Mouse (Mus musculus) cerebellum, postnatal 10 days (tissue): ENCODE results near the gene Gpr165.
A peak's percentile ranks its signal among the peaks of the same experiment; 100 is the strongest.

Experiments used
- DNase-seq, 2 experiments: peaks; one replicate each; pipeline ENCODE4 v3.0.0; 2021; ENCODE audit warnings: mixed read lengths in 2 of 2

The Gpr165 gene

DNA sequence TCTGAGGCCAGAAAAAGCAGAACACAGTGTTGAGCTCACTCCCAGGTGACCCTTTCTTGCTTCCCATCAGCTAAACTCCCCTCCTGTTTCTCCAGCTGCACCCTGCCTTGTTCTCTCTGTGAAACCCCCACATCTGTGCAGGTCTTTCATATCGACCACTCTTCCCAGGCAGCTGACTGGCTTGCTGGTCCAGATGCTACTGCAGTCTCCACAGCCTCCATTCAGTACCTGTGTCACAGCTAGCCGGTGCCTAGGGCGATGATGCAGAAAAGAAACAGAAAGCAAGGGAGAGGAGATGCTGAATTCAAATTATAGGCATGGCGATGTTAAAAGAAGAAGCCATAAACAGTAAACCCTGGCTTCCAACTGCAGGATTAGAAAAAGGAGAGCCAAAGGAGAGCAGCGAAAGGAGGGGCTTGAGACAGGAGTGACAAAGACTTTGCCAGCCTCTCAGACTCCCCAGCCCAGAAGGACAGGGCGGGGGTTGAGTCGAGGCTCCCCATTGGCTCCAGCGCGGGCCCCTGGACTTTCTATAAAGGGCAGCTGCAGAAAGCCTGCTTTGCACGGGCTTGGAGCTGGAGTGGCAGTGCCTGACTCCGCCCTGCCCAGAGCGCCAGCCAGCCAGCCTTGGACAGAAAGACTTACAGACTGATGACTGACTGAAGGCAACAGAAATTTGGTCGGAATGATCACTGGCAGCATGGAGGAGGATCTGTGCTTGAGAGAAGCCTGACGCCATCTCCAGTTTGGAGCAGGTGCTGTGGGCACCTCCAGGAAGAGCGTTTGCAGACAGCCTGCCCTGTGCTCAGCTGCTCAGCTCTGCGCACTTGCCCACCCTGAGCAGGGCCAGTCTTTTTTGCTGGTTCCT, at the start of gene Gpr165:
Gene Gpr165, plus strand, starts transcription at position 535 of the 868 bp plus-strand sequence.
- peak; percentile 73 to 77 for DNase-seq

DNA sequence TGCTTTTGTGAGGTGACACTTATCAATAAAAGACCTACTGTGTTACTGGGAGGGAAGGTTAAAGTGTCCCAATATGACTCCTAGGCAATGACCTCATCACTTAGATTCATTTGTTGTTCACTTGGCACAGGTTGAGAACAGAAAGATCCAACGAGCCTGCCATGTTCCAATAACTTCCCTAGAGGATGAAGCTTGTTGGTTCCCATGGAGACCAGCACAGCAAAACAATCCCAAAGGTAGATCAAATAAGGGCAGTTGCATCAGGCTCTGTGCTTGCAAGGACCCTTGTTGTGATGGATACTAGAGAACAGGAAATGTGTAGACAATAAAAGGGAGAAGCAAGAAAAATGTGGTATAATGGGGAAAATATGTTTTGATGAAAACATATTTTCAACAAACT, 38.4 kb upstream of the Gpr165 start:
- DNase-seq = no peak
